ENCODE assay signal across 17 mouse cellular contexts in genomic region chr13:15107753-15108305, GRCm38 (mm10).
DNase-seq lines count a peak whose midpoint lies in the region; ATAC-seq lines count a peak whose summit lies in the region.
"Had no signal": no experiment of that assay in that cellular context is flagged by ENCODE, and none has a peak within 500 bp of the region (broad histone marks: within the 10 kb centered on the region; RNA-seq: fewer than 3 reads in every experiment).

No protein-coding gene starts in this region.

- WGBS in forebrain, embryonic 14.5 days = 3% methylated on average over 6 of the region's 6 CpGs
- 2% methylated on average over 6 of the region's 6 CpGs for WGBS in forebrain, embryonic 15.5 days
- WGBS in midbrain, embryonic 10.5 days = 5% methylated on average over 6 of the region's 6 CpGs
- WGBS in midbrain, embryonic 13.5 days = 6% methylated on average over 6 of the region's 6 CpGs
- 13% methylated on average over 6 of the region's 6 CpGs for WGBS in embryonic facial prominence, embryonic 14.5 days
- WGBS in stomach, embryonic 15.5 days = 12% methylated on average over 6 of the region's 6 CpGs

- H3K27ac ChIP-seq in forebrain, embryonic 14.5 days (ENCODE audit: low read depth, low read length) = no peak overlapping the region
- H3K27ac ChIP-seq in forebrain, embryonic 15.5 days (replicated peaks) = no peak overlapping the region
- H3K27ac ChIP-seq in midbrain, embryonic 10.5 days (replicated peaks) = no peak overlapping the region; the same call in 1 of the 2 replicates
- H3K27ac ChIP-seq in midbrain, embryonic 13.5 days = no peak overlapping the region
- H3K27ac ChIP-seq in embryonic facial prominence, embryonic 14.5 days (replicated peaks; ENCODE audit: low read depth, low read length) = no peak overlapping the region
- H3K27ac ChIP-seq in stomach, embryonic 15.5 days = peak overlapping the region; percentile 72
- H3K27ac ChIP-seq: hindbrain, embryonic 13.5 days; kidney, embryonic 15.5 days had no signal

- no peaks in the 10 kb centered on the region for H3K27me3 ChIP-seq in forebrain, embryonic 14.5 days (replicated peaks; ENCODE audit: control insufficient read depth, insufficient read depth, low read length)
- no peaks in the 10 kb centered on the region for H3K27me3 ChIP-seq in forebrain, embryonic 15.5 days
- H3K27me3 ChIP-seq in midbrain, embryonic 10.5 days (ENCODE audit: low read depth, poor library complexity, severe bottlenecking) = no peaks in the 10 kb centered on the region
- H3K27me3 ChIP-seq in midbrain, embryonic 13.5 days = no peaks in the 10 kb centered on the region
- H3K27me3 ChIP-seq in embryonic facial prominence, embryonic 14.5 days (replicated peaks; ENCODE audit: control insufficient read depth, insufficient read depth, low read length) = no peaks in the 10 kb centered on the region
- no peaks in the 10 kb centered on the region for H3K27me3 ChIP-seq in stomach, embryonic 15.5 days (replicated peaks)
- H3K27me3 ChIP-seq: hindbrain, embryonic 13.5 days; kidney, embryonic 15.5 days; megakaryocyte, embryonic 14.5 days had no signal

- no peaks in the 10 kb centered on the region for H3K9me3 ChIP-seq in forebrain, embryonic 14.5 days (replicated peaks; ENCODE audit: control insufficient read depth, low read length)
- H3K9me3 ChIP-seq in forebrain, embryonic 15.5 days = no peaks in the 10 kb centered on the region
- H3K9me3 ChIP-seq in midbrain, embryonic 10.5 days (replicated peaks) = peaks cover 8% of the 10 kb centered on the region; the same call in 1 of the 2 replicates
- no peaks in the 10 kb centered on the region for H3K9me3 ChIP-seq in midbrain, embryonic 13.5 days
- no peaks in the 10 kb centered on the region for H3K9me3 ChIP-seq in embryonic facial prominence, embryonic 14.5 days (ENCODE audit: control insufficient read depth, low read length)
- H3K9me3 ChIP-seq in stomach, embryonic 15.5 days = no peaks in the 10 kb centered on the region
- H3K9me3 ChIP-seq: G1E; kidney, embryonic 15.5 days had no signal

- H3K9ac ChIP-seq in forebrain, embryonic 14.5 days (ENCODE audit: low read length) = no peak overlapping the region
- H3K9ac ChIP-seq in forebrain, embryonic 15.5 days (replicated peaks) = no peak overlapping the region
- H3K9ac ChIP-seq in midbrain, embryonic 13.5 days (replicated peaks) = no peak overlapping the region
- H3K9ac ChIP-seq in embryonic facial prominence, embryonic 14.5 days (ENCODE audit: low read depth, low read length) = no peak overlapping the region
- no peak overlapping the region for H3K9ac ChIP-seq in stomach, embryonic 15.5 days
- H3K9ac ChIP-seq: hindbrain, embryonic 13.5 days; kidney, embryonic 15.5 days had no signal

- no peak overlapping the region for H3K4me3 ChIP-seq in forebrain, embryonic 14.5 days (ENCODE audit: low read depth, low read length)
- H3K4me3 ChIP-seq in forebrain, embryonic 15.5 days = no peak overlapping the region
- H3K4me3 ChIP-seq in midbrain, embryonic 10.5 days = no peak overlapping the region
- H3K4me3 ChIP-seq in midbrain, embryonic 13.5 days (replicated peaks) = no peak overlapping the region
- no peak overlapping the region for H3K4me3 ChIP-seq in embryonic facial prominence, embryonic 14.5 days (ENCODE audit: low read depth, low read length)
- H3K4me3 ChIP-seq in stomach, embryonic 15.5 days (replicated peaks) = no peak overlapping the region
- H3K4me3 ChIP-seq: erythroblast, embryonic 14.5 days; hindbrain, embryonic 13.5 days; kidney, embryonic 15.5 days; megakaryocyte, embryonic 14.5 days had no signal

- DNase-seq in forebrain, embryonic 14.5 days (ENCODE audit: low spot score) = peak; percentile 4
- DNase-seq in midbrain, embryonic 10.5 days (ENCODE audit: low spot score) = peak; percentile 49
- peak; percentile 42 for DNase-seq in embryonic facial prominence, embryonic 14.5 days (ENCODE audit: low spot score)
- no peak for DNase-seq in yolk sac, embryonic 10.5 days (ENCODE audit: low spot score)
- DNase-seq in right cerebral cortex, postnatal 10 days (ENCODE audit: low spot score in 2 of 2) = no peak
- DNase-seq: B cell, adult 2 months; gastrocnemius, postnatal 14 days; lung, adult 2 months; thymus, adult 2 months had no signal

- no peaks in the 10 kb centered on the region for H3K4me1 ChIP-seq in forebrain, embryonic 14.5 days (ENCODE audit: control insufficient read depth, insufficient read depth, low read length)
- H3K4me1 ChIP-seq in forebrain, embryonic 15.5 days = 0 out of 2 replicates have a peak, but pooled peaks cover 9% of the 10 kb centered on the region
- peaks cover 16% of the 10 kb centered on the region for H3K4me1 ChIP-seq in midbrain, embryonic 10.5 days
- peaks cover 8% of the 10 kb centered on the region for H3K4me1 ChIP-seq in midbrain, embryonic 13.5 days (replicated peaks)
- peaks cover 6% of the 10 kb centered on the region for H3K4me1 ChIP-seq in embryonic facial prominence, embryonic 14.5 days (ENCODE audit: control insufficient read depth, insufficient read depth, low read length)
- H3K4me1 ChIP-seq in stomach, embryonic 15.5 days = peaks cover 6% of the 10 kb centered on the region; the same call in 1 of the 2 replicates
- H3K4me1 ChIP-seq: megakaryocyte, embryonic 14.5 days had no signal

- H3K4me2 ChIP-seq in forebrain, embryonic 14.5 days (ENCODE audit: low read length) = no peak overlapping the region
- no peak overlapping the region for H3K4me2 ChIP-seq in forebrain, embryonic 15.5 days (replicated peaks)
- H3K4me2 ChIP-seq in midbrain, embryonic 13.5 days (replicated peaks) = no peak overlapping the region
- H3K4me2 ChIP-seq in embryonic facial prominence, embryonic 14.5 days (ENCODE audit: low read depth, low read length) = no peak overlapping the region
- no peak overlapping the region for H3K4me2 ChIP-seq in stomach, embryonic 15.5 days
- H3K4me2 ChIP-seq: hindbrain, embryonic 13.5 days; kidney, embryonic 15.5 days had no signal

- no peak for ATAC-seq in forebrain, embryonic 14.5 days
- ATAC-seq in forebrain, embryonic 15.5 days (replicated peaks) = no peak
- no peak for ATAC-seq in midbrain, embryonic 13.5 days
- no peak for ATAC-seq in embryonic facial prominence, embryonic 14.5 days (ENCODE audit: low read depth)
- ATAC-seq in stomach, embryonic 15.5 days (ENCODE audit: insufficient read depth, low FRiP score, low read depth) = no peak

- H3K36me3 ChIP-seq in forebrain, embryonic 14.5 days (ENCODE audit: control insufficient read depth, insufficient read depth, low read length) = no peaks in the 10 kb centered on the region
- no peaks in the 10 kb centered on the region for H3K36me3 ChIP-seq in forebrain, embryonic 15.5 days
- no peaks in the 10 kb centered on the region for H3K36me3 ChIP-seq in midbrain, embryonic 10.5 days
- H3K36me3 ChIP-seq in midbrain, embryonic 13.5 days = no peaks in the 10 kb centered on the region
- no peaks in the 10 kb centered on the region for H3K36me3 ChIP-seq in embryonic facial prominence, embryonic 14.5 days (ENCODE audit: control insufficient read depth, insufficient read depth, low read length)
- no peaks in the 10 kb centered on the region for H3K36me3 ChIP-seq in stomach, embryonic 15.5 days
- H3K36me3 ChIP-seq: G1E; hindbrain, embryonic 13.5 days; kidney, embryonic 15.5 days had no signal

Comparison
In these comparisons a context has a peak if more than half of its experiments do, and no peak if none do; other contexts are left out.
1. DNase-seq: peak in forebrain, embryonic 14.5 days (single experiment), midbrain, embryonic 10.5 days (single experiment) and embryonic facial prominence, embryonic 14.5 days (single experiment); none in yolk sac, embryonic 10.5 days (single experiment) and right cerebral cortex, postnatal 10 days (0 of 2).